Mouse (Mus musculus) forebrain, embryonic 16.5 days (tissue): ENCODE data around the gene Taf8. TPM values are rescaled to one million over a fixed set of nuclear protein-coding genes. Genes with fewer than 3 reads are reported as not detected.
A peak's percentile ranks its signal among the peaks of the same experiment; 100 is the strongest.

ENCODE experiments used
- ATAC-seq: fragments of 200-750 bp; cut with Nextera tagmentation; 2 replicates; pipeline ENCODE4 v1.8.0; 2017; ENCODE audit warnings: mild to moderate bottlenecking, moderate library complexity
- H3K27ac ChIP-seq: fragments of 300-500 bp; sonication (generic); 2 replicates; pipeline ENCODE4 v1.5.1; 2014; ENCODE audit warnings: low read length, control low read depth
- H3K27me3 ChIP-seq: fragments of 300-500 bp; sonication (generic); replicated peaks from 2 replicates; pipeline ENCODE4 v1.6.1; 2014; ENCODE audit warnings: low read length; ENCODE audit not compliant: control insufficient read depth, insufficient read depth
- H3K36me3 ChIP-seq: fragments of 300-500 bp; sonication (generic); 2 replicates; pipeline ENCODE4 v1.6.1; 2014; ENCODE audit not compliant: control insufficient read depth, insufficient read depth
- H3K4me1 ChIP-seq: fragments of 300-500 bp; sonication (generic); replicated peaks from 2 replicates; pipeline ENCODE4 v1.6.1; 2014; ENCODE audit warnings: low read length; ENCODE audit not compliant: control insufficient read depth, insufficient read depth
- H3K4me2 ChIP-seq: fragments of 300-500 bp; sonication (generic); 2 replicates; pipeline ENCODE4 v1.6.1; 2014; ENCODE audit warnings: mild to moderate bottlenecking, low read length, control low read depth
- H3K4me3 ChIP-seq: fragments of 300-500 bp; sonication (generic); replicated peaks from 2 replicates; pipeline ENCODE4 v1.5.1; 2014; ENCODE audit warnings: mild to moderate bottlenecking, low read length, control low read depth
- H3K9ac ChIP-seq: fragments of 300-500 bp; sonication (generic); replicated peaks from 2 replicates; pipeline ENCODE4 v1.6.1; 2014; ENCODE audit warnings: low read depth, low read length, control low read depth
- H3K9me3 ChIP-seq: fragments of 300-500 bp; sonication (generic); 2 replicates; pipeline ENCODE4 v1.6.1; 2016; ENCODE audit warnings: low read length; ENCODE audit not compliant: control insufficient read depth
- WGBS: fragments of 180-500 bp; shearing (Covaris S2); extraction: QIAGEN DNeasy Blood & Tissue Kit; methylation state at CpG from one replicate; pipeline ENCODE4 v1.1.7; 2014; 5-methylcytosine and 5-hydroxymethylcytosine counted together
- polyA plus RNA-seq: library from polyadenylated mRNA; unstranded; fragments of >200 nt; fragmentation: Nextera tagmentation; extraction: Ambion mirVana; gene quantifications from 2 replicates; pipeline ENCODE4 v1.2.1, GENCODE M21; 2015

Taf8 gene
- 24.9 and 25.7 TPM in 2 replicates for polyA plus RNA-seq

- ATAC-seq, result peak; percentile 99
- H3K27me3 ChIP-seq, result no peaks in the 10 kb centered on the region
- peak within 1 kb of the TSS; percentile 94 for H3K4me2 ChIP-seq
- peaks cover 15% of the 10 kb centered on the region for H3K4me1 ChIP-seq
- H3K4me3 ChIP-seq, result peak within 1 kb of the TSS; percentile 94
- H3K27ac ChIP-seq, result peak within 1 kb of the TSS; percentile 66
- 2% methylated on average over 40 of the region's 40 CpGs for WGBS
- H3K36me3 ChIP-seq, result no peaks in the 10 kb centered on the region
- H3K9ac ChIP-seq, result peak within 1 kb of the TSS; percentile 78
- no peaks in the 10 kb centered on the region for H3K9me3 ChIP-seq
These were observed at the start of gene Taf8 for GRCm38 (mm10) chr17:47501946-47502706. Gene Taf8 (minus strand): TSS chr17:47502292.

- Histone ChIP-seq H3K9me3 (no peaks in the 10 kb centered on the region), H3K27me3 (no peaks in the 10 kb centered on the region), H3K9ac (no peak overlapping the region), H3K4me2 (no peak overlapping the region), H3K4me3 (no peak overlapping the region), H3K27ac (no peak overlapping the region), H3K4me1 (no peaks in the 10 kb centered on the region), H3K36me3 (no peaks in the 10 kb centered on the region)
- WGBS, result 64% methylated on average over 7 of the region's 7 CpGs
- no peak for ATAC-seq
These were observed 49.0 kb upstream of the Taf8 start for GRCm38 (mm10) chr17:47551049-47551448.

GRCm38 (mm10) chr17:47545861-47546331 is 43.8 kb upstream of the Taf8 start:
- Histone ChIP-seq H3K9ac (no peak overlapping the region; the same call in 1 of the 2 replicates), H3K27ac (no peak overlapping the region; the same call in 1 of the 2 replicates), H3K4me2 (0 out of 2 replicates have a peak overlapping the region, but pooled peaks have one; percentile 2), H3K4me3 (no peak overlapping the region), H3K9me3 (no peaks in the 10 kb centered on the region), H3K36me3 (no peaks in the 10 kb centered on the region), H3K27me3 (no peaks in the 10 kb centered on the region), H3K4me1 (no peaks in the 10 kb centered on the region)
- WGBS, result 67% methylated on average over 17 of the region's 17 CpGs
- no peak for ATAC-seq

GRCm38 (mm10) chr17:47545154-47545553 is 43.1 kb upstream of the Taf8 start:
- H3K27me3 ChIP-seq, result no peaks in the 10 kb centered on the region
- WGBS, result 90% methylated on average over 12 of the region's 12 CpGs
- H3K36me3 ChIP-seq, result no peaks in the 10 kb centered on the region
- no peak overlapping the region for H3K4me3 ChIP-seq
- no peak for ATAC-seq
- H3K9ac ChIP-seq, result no peak overlapping the region
- H3K9me3 ChIP-seq, result no peaks in the 10 kb centered on the region
- H3K27ac ChIP-seq, result no peak overlapping the region
- H3K4me1 ChIP-seq, result no peaks in the 10 kb centered on the region
- no peak overlapping the region for H3K4me2 ChIP-seq

GRCm38 (mm10) chr17:47543051-47543650 is 41.1 kb upstream of the Taf8 start:
- no peak overlapping the region for H3K4me2 ChIP-seq
- H3K9ac ChIP-seq, result no peak overlapping the region
- H3K27ac ChIP-seq, result no peak overlapping the region
- 75% methylated on average over 7 of the region's 7 CpGs for WGBS
- H3K27me3 ChIP-seq, result no peaks in the 10 kb centered on the region
- H3K9me3 ChIP-seq, result no peaks in the 10 kb centered on the region
- H3K36me3 ChIP-seq, result no peaks in the 10 kb centered on the region
- no peak overlapping the region for H3K4me3 ChIP-seq
- no peak for ATAC-seq
- no peaks in the 10 kb centered on the region for H3K4me1 ChIP-seq

- ATAC-seq, result no peak
- H3K36me3 ChIP-seq, result no peaks in the 10 kb centered on the region
- H3K4me1 ChIP-seq, result no peaks in the 10 kb centered on the region
- no peak overlapping the region for H3K9ac ChIP-seq
- no peaks in the 10 kb centered on the region for H3K9me3 ChIP-seq
- H3K27me3 ChIP-seq, result no peaks in the 10 kb centered on the region
- no peak overlapping the region for H3K4me3 ChIP-seq
- 79% methylated on average over 2 of the region's 5 CpGs for WGBS
- H3K27ac ChIP-seq, result no peak overlapping the region
- no peak overlapping the region for H3K4me2 ChIP-seq
These were observed 40.0 kb upstream of the Taf8 start for GRCm38 (mm10) chr17:47542061-47542460.

GRCm38 (mm10) chr17:47539128-47539527 is 37.0 kb upstream of the Taf8 start:
- no peak for ATAC-seq
- 93% methylated on average over 4 of the region's 4 CpGs for WGBS
- Histone ChIP-seq H3K36me3 (no peaks in the 10 kb centered on the region), H3K4me3 (no peak overlapping the region), H3K27ac (no peak overlapping the region), H3K9me3 (no peaks in the 10 kb centered on the region), H3K9ac (no peak overlapping the region), H3K4me1 (no peaks in the 10 kb centered on the region), H3K4me2 (no peak overlapping the region), H3K27me3 (no peaks in the 10 kb centered on the region)

GRCm38 (mm10) chr17:47538049-47538448 is 36.0 kb upstream of the Taf8 start:
- H3K4me1 ChIP-seq, result no peaks in the 10 kb centered on the region
- H3K4me3 ChIP-seq, result no peak overlapping the region
- no peak overlapping the region for H3K4me2 ChIP-seq
- H3K27ac ChIP-seq, result no peak overlapping the region
- no peak overlapping the region for H3K9ac ChIP-seq
- H3K9me3 ChIP-seq, result no peaks in the 10 kb centered on the region
- H3K27me3 ChIP-seq, result no peaks in the 10 kb centered on the region
- H3K36me3 ChIP-seq, result no peaks in the 10 kb centered on the region
- WGBS, result 78% methylated on average over 3 of the region's 3 CpGs
- no peak for ATAC-seq

GRCm38 (mm10) chr17:47535812-47536236 is 33.7 kb upstream of the Taf8 start:
- H3K4me1 ChIP-seq, result no peaks in the 10 kb centered on the region
- WGBS, result 71% methylated on average over 9 of the region's 9 CpGs
- H3K9ac ChIP-seq, result no peak overlapping the region
- H3K27me3 ChIP-seq, result no peaks in the 10 kb centered on the region
- H3K36me3 ChIP-seq, result no peaks in the 10 kb centered on the region
- no peak overlapping the region for H3K4me2 ChIP-seq
- ATAC-seq, result no peak
- H3K27ac ChIP-seq, result no peak overlapping the region
- H3K9me3 ChIP-seq, result no peaks in the 10 kb centered on the region
- H3K4me3 ChIP-seq, result no peak overlapping the region
